Mouse (Mus musculus): ENCODE data around the gene Ythdf1. TPM values are rescaled to one million over a fixed set of nuclear protein-coding genes. Genes with fewer than 3 reads are reported as not detected.

The Ythdf1 gene
- polyA plus RNA-seq, 1 experiment from 2014 or later: 74.5 TPM

- DNase-seq (ENCODE audit: low spot score) (peak; percentile 82), ATAC-seq (replicated peaks; ENCODE audit: low FRiP score) (no peak)
- 8% methylated on average over 4 of the region's 4 CpGs for WGBS
- Histone ChIP-seq H3K4me3 (ENCODE audit: low read depth, low read length) (no peak overlapping the region), H3K9me3 (ENCODE audit: control insufficient read depth, low read length) (no peaks in the 10 kb centered on the region), H3K4me1 (replicated peaks; ENCODE audit: control insufficient read depth, insufficient read depth, low read length) (no peaks in the 10 kb centered on the region), H3K4me2 (ENCODE audit: low read depth, low read length, severe bottlenecking) (no peak overlapping the region), H3K36me3 (ENCODE audit: control insufficient read depth, insufficient read depth, low read length) (no peaks in the 10 kb centered on the region), H3K27ac (ENCODE audit: low read depth, low read length) (no peak overlapping the region), H3K9ac (ENCODE audit: low read length) (no peak overlapping the region), H3K27me3 (ENCODE audit: control insufficient read depth, insufficient read depth, low read length) (no peaks in the 10 kb centered on the region)
Observed at GRCm38 (mm10) chr2:180925176-180925575, 4.4 kb upstream of the Ythdf1 start.

- WGBS: 90% methylated on average over 6 of the region's 6 CpGs
- ATAC-seq (replicated peaks; ENCODE audit: low FRiP score): no peak
Observed at GRCm38 (mm10) chr2:180922739-180923138, 2.0 kb upstream of the Ythdf1 start.

GRCm38 (mm10) chr2:180919913-180920809 lies 588 bp downstream of the Ythdf1 start:
- Histone ChIP-seq H3K36me3 (ENCODE audit: control insufficient read depth, insufficient read depth, low read length) (peaks cover 3% of the 10 kb centered on the region; the same call in 1 of the 2 replicates), H3K9me3 (ENCODE audit: control insufficient read depth, low read length) (no peaks in the 10 kb centered on the region), H3K4me3 (ENCODE audit: low read depth, low read length) (peak overlapping the region; percentile 99), H3K27ac (ENCODE audit: low read depth, low read length) (no peak overlapping the region; the same call in 1 of the 2 replicates), H3K27me3 (ENCODE audit: control insufficient read depth, insufficient read depth, low read length) (no peaks in the 10 kb centered on the region), H3K4me2 (ENCODE audit: low read depth, low read length, severe bottlenecking) (peak overlapping the region; percentile 80), H3K9ac (ENCODE audit: low read length) (peak overlapping the region; percentile 99), H3K4me1 (replicated peaks; ENCODE audit: control insufficient read depth, insufficient read depth, low read length) (peaks cover 6% of the 10 kb centered on the region)
- whole genome bisulfite sequencing: 1% methylated on average over 57 of the region's 61 CpGs
- no peak for DNase-seq (ENCODE audit: low spot score)
- peak; percentile 66; the same call in 1 of the 2 replicates for ATAC-seq (replicated peaks; ENCODE audit: low FRiP score)

More at GRCm38 (mm10) chr2:180922739-180923138, 2.0 kb upstream of the Ythdf1 start:
- peaks cover 6% of the 10 kb centered on the region for H3K4me1 ChIP-seq (replicated peaks; ENCODE audit: control insufficient read depth, insufficient read depth, low read length)
- no peak overlapping the region for H3K4me2 ChIP-seq (ENCODE audit: low read depth, low read length, severe bottlenecking)
- no peaks in the 10 kb centered on the region for H3K9me3 ChIP-seq (ENCODE audit: control insufficient read depth, low read length)
- H3K27me3 ChIP-seq (ENCODE audit: control insufficient read depth, insufficient read depth, low read length): no peaks in the 10 kb centered on the region
- no peak overlapping the region for H3K4me3 ChIP-seq (ENCODE audit: low read depth, low read length)
- DNase-seq (ENCODE audit: low spot score): no peak
- peaks cover 3% of the 10 kb centered on the region; the same call in 1 of the 2 replicates for H3K36me3 ChIP-seq (ENCODE audit: control insufficient read depth, insufficient read depth, low read length)
- no peak overlapping the region for H3K27ac ChIP-seq (ENCODE audit: low read depth, low read length)
- H3K9ac ChIP-seq (ENCODE audit: low read length): no peak overlapping the region

DNA sequence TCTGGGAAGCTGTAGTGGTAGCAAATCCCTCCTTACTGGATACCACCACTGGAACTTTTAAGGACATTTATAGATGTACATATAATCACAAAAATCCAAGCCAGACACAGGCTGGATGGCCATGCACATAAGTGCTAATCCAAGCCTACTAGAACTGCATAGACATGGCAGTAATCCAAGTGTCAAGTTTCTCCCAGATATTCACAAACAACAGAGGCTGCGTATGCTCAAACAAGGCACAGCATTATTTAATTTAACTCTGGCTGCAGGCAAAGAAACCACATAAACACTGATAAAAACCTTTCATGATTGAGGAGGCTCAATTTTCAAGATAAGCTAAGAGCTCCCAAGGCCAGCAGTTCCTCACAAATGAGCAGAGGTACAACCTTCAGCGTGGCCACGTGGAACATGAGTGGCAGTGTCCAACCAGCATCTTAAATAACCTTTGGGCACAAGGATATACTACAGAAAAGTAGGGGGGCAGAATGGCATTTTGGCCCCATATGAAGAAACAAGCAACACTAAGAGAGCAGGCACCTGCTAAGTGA lies 4.8 kb downstream of the Ythdf1 start:
- WGBS: 91% methylated on average over 3 of the region's 3 CpGs
- Histone ChIP-seq H3K4me2 (ENCODE audit: low read depth, low read length, severe bottlenecking) (no peak overlapping the region), H3K27me3 (ENCODE audit: control insufficient read depth, insufficient read depth, low read length) (no peaks in the 10 kb centered on the region), H3K9me3 (ENCODE audit: control insufficient read depth, low read length) (no peaks in the 10 kb centered on the region), H3K27ac (ENCODE audit: low read depth, low read length) (no peak overlapping the region), H3K9ac (ENCODE audit: low read length) (no peak overlapping the region), H3K4me3 (ENCODE audit: low read depth, low read length) (no peak overlapping the region), H3K4me1 (replicated peaks; ENCODE audit: control insufficient read depth, insufficient read depth, low read length) (peaks cover 6% of the 10 kb centered on the region), H3K36me3 (ENCODE audit: control insufficient read depth, insufficient read depth, low read length) (peaks cover 8% of the 10 kb centered on the region; the same call in 1 of the 2 replicates)
- DNase-seq (ENCODE audit: low spot score) (no peak), ATAC-seq (replicated peaks; ENCODE audit: low FRiP score) (no peak)

GRCm38 (mm10) chr2:180910928-180911327 lies 9.8 kb downstream of the Ythdf1 start:
- Histone ChIP-seq H3K4me2 (ENCODE audit: low read depth, low read length, severe bottlenecking) (no peak overlapping the region), H3K4me1 (replicated peaks; ENCODE audit: control insufficient read depth, insufficient read depth, low read length) (no peaks in the 10 kb centered on the region), H3K27me3 (ENCODE audit: control insufficient read depth, insufficient read depth, low read length) (no peaks in the 10 kb centered on the region), H3K9ac (ENCODE audit: low read length) (no peak overlapping the region), H3K27ac (ENCODE audit: low read depth, low read length) (no peak overlapping the region), H3K4me3 (ENCODE audit: low read depth, low read length) (no peak overlapping the region), H3K36me3 (ENCODE audit: control insufficient read depth, insufficient read depth, low read length) (peaks cover 8% of the 10 kb centered on the region; the same call in 1 of the 2 replicates), H3K9me3 (ENCODE audit: control insufficient read depth, low read length) (no peaks in the 10 kb centered on the region)
- no peak for DNase-seq (ENCODE audit: low spot score)
- 94% methylated on average over 12 of the region's 12 CpGs for WGBS
- ATAC-seq (replicated peaks; ENCODE audit: low FRiP score): no peak

DNA sequence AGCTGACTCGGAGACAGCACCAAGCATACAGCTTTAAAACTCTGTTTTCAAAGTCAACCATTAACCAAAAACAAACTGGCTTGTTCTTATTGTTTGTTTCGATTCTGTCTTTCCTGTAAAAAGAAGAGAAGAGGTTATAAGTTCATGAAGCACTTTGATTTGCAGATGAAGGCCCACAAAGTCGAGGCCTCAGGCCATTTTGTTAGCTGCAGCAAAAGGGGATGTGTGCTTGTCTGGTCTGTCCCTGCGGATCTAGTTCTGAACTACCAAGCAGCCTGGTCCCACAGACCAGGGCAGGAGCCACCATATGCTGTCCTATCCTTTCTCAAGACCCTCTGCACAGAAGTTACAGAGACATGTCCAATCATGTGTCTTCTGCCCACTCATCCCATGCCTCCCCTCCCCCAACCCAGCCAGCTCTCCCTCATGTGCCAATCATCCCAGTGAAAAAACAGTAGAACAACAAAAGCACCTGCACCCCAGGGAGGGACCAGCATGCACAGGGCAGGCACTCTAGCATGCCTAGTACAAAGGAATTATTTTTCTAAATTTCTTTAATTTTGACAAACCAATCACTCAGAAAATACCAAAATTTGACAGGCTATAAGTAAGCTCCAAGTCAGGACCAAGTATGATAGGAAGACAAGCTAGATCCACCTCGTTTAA lies 15.1 kb downstream of the Ythdf1 start:
- ATAC-seq (replicated peaks; ENCODE audit: low FRiP score) (no peak), DNase-seq (ENCODE audit: low spot score) (no peak)
- Histone ChIP-seq H3K27ac (ENCODE audit: low read depth, low read length) (no peak overlapping the region), H3K4me2 (ENCODE audit: low read depth, low read length, severe bottlenecking) (no peak overlapping the region), H3K36me3 (ENCODE audit: control insufficient read depth, insufficient read depth, low read length) (peaks cover 5% of the 10 kb centered on the region; the same call in 1 of the 2 replicates), H3K27me3 (ENCODE audit: control insufficient read depth, insufficient read depth, low read length) (no peaks in the 10 kb centered on the region), H3K9me3 (ENCODE audit: control insufficient read depth, low read length) (no peaks in the 10 kb centered on the region), H3K9ac (ENCODE audit: low read length) (no peak overlapping the region), H3K4me1 (replicated peaks; ENCODE audit: control insufficient read depth, insufficient read depth, low read length) (no peaks in the 10 kb centered on the region), H3K4me3 (ENCODE audit: low read depth, low read length) (no peak overlapping the region)
- 77% methylated on average over 5 of the region's 5 CpGs for WGBS

- no peaks in the 10 kb centered on the region for H3K27me3 ChIP-seq (ENCODE audit: control insufficient read depth, insufficient read depth, low read length)
- H3K27ac ChIP-seq (ENCODE audit: low read depth, low read length): no peak overlapping the region
- DNase-seq (ENCODE audit: low spot score) (no peak), ATAC-seq (replicated peaks; ENCODE audit: low FRiP score) (no peak)
- H3K4me2 ChIP-seq (ENCODE audit: low read depth, low read length, severe bottlenecking): no peak overlapping the region
- no peaks in the 10 kb centered on the region for H3K9me3 ChIP-seq (ENCODE audit: control insufficient read depth, low read length)
- WGBS: 94% methylated on average over 18 of the region's 18 CpGs
- H3K4me1 ChIP-seq (replicated peaks; ENCODE audit: control insufficient read depth, insufficient read depth, low read length): no peaks in the 10 kb centered on the region
- H3K9ac ChIP-seq (ENCODE audit: low read length): no peak overlapping the region
- H3K36me3 ChIP-seq (ENCODE audit: control insufficient read depth, insufficient read depth, low read length): peaks cover 2% of the 10 kb centered on the region; the same call in 1 of the 2 replicates
- no peak overlapping the region for H3K4me3 ChIP-seq (ENCODE audit: low read depth, low read length)
Observed at GRCm38 (mm10) chr2:180904435-180905208, 16.1 kb downstream of the Ythdf1 start.

DNA sequence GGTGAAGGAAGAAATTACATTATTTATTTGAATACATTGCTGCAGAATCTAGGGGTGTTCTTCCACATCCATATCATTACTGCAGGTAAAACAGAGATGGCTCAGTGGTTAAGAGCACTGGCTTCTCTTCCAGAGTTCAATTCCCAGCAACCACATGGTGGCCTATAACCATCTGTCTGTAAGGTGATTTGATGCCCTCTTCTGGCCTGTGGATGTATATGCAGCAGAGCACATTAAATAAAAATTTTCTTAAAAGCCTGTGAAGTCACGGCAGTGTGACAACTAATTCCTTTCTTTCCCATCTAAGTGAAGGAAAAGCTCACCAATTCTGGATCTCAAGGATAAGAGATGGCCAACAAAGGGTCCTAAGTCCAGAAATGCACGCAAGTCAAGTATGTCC lies 18.7 kb downstream of the Ythdf1 start:
- no peaks in the 10 kb centered on the region for H3K9me3 ChIP-seq (ENCODE audit: control insufficient read depth, low read length)
- peak; percentile 45; the same call in 1 of the 2 replicates for ATAC-seq (replicated peaks; ENCODE audit: low FRiP score)
- DNase-seq (ENCODE audit: low spot score): no peak
- no peak overlapping the region for H3K4me2 ChIP-seq (ENCODE audit: low read depth, low read length, severe bottlenecking)
- no peaks in the 10 kb centered on the region for H3K27me3 ChIP-seq (ENCODE audit: control insufficient read depth, insufficient read depth, low read length)
- no peak overlapping the region for H3K9ac ChIP-seq (ENCODE audit: low read length)
- H3K27ac ChIP-seq (ENCODE audit: low read depth, low read length): no peak overlapping the region
- no peak overlapping the region for H3K4me3 ChIP-seq (ENCODE audit: low read depth, low read length)
- 0 out of 2 replicates have a peak, but pooled peaks cover 2% of the 10 kb centered on the region for H3K36me3 ChIP-seq (ENCODE audit: control insufficient read depth, insufficient read depth, low read length)
- 38% methylated on average over 2 of the region's 2 CpGs for WGBS
- H3K4me1 ChIP-seq (replicated peaks; ENCODE audit: control insufficient read depth, insufficient read depth, low read length): no peaks in the 10 kb centered on the region

Measured in forebrain, embryonic 11.5 days (tissue).